Mouse (Mus musculus) lung, postnatal 0 days (tissue): ENCODE data around the gene Pde4c.

ENCODE experiments used
- CTCF ChIP-seq: IDR thresholded peaks from 2 replicates; pipeline ENCODE4 v1.5.1; 2016; ENCODE audit warnings: antibody characterized with exemption, mild to moderate bottlenecking
- EP300 ChIP-seq: IDR thresholded peaks from 2 replicates; pipeline ENCODE4 v1.6.1; 2016; ENCODE audit warnings: antibody characterized with exemption, mild to moderate bottlenecking, control low read depth

- peak; percentile 44; the same call in 1 of the 2 replicates for TF ChIP-seq CTCF
- no peak for TF ChIP-seq EP300
Observed at GRCm38 (mm10) chr8:70699116-70699833, 24.2 kb upstream of the Pde4c start.
